Mouse (Mus musculus): ENCODE results near the gene Gm20388.

- no peak for TF ChIP-seq CTCF (IDR thresholded peaks at IDR 0.05; ENCODE audit: low read depth, low read length)
- TF ChIP-seq POLR2AphosphoS5 (IDR thresholded peaks at IDR 0.05; ENCODE audit: insufficient replicate concordance, low read depth, low read length): no peak
- TF ChIP-seq GATA1 (IDR thresholded peaks at IDR 0.05; ENCODE audit: borderline replicate concordance, low read length): no peak
- no peak for TF ChIP-seq TAL1 (conservative IDR thresholded peaks at IDR 0.05; ENCODE audit: low read depth, low read length)
- no peak for TF ChIP-seq GATA2 (IDR thresholded peaks at IDR 0.05; ENCODE audit: borderline replicate concordance, low read depth, low read length)
These were observed 225.0 kb downstream of the Gm20388 start for GRCm38 (mm10) chr8:120135687-120136086.

All from G1E (cell line).